Mouse (Mus musculus) urinary bladder, adult 2 months (tissue): ENCODE measurements around the gene Dda1. TPM values are rescaled to one million over a fixed set of nuclear protein-coding genes. Genes with fewer than 3 reads are reported as not detected.
"Not testable (repeated sequence)": the region's sequence is repeated elsewhere in the genome, so short reads cannot be mapped to it uniquely, and the experiment has no call there.

ENCODE experiments used
- DNase-seq: peaks from one replicate; pipeline ENCODE4 v3.0.0; 2022; ENCODE audit warnings: low spot score
- polyA plus RNA-seq: library from polyadenylated mRNA; depleted of rRNA; stranded (reverse); fragments of >200 nt; gene quantifications from 2 replicates; pipeline ENCODE4 v1.2.3, GENCODE M21; 2012

Dda1 gene
- polyA plus RNA-seq, 1 experiment, result 67.3 TPM

- no peak for DNase-seq
These were observed 26.8 kb downstream of the Dda1 start for GRCm38 (mm10) chr8:71495811-71496210.

- DNase-seq, result peak; percentile 63
These were observed 27.5 kb downstream of the Dda1 start for GRCm38 (mm10) chr8:71496481-71496880.

DNA sequence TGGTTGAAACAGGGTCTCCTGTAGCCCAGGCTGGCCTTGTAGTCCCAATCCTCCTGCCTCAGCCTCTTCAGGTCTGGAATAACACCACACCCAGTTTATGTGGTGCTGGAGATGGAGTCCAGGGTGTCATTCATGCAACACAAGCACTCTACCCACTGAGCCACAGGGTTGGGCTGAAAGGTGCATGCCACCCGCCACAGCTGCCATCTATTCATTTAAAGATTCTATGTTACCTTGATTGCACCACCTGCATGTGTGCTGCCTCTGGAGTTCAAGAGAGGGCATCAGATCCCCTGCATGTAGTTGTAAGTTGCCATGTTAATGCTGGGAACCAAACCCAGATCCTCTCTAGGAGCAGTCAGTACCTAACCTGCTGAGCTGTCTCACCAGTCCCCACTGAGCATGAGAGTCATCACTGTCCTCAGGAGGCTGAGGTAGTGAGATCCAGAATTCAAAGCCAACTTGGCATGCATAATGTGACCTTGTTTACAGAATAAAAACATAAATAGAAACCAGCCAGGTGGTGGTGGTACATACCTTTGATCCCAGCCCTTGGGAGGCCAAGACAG is 28.2 kb downstream of the Dda1 start:
- DNase-seq, result no peak

DNA sequence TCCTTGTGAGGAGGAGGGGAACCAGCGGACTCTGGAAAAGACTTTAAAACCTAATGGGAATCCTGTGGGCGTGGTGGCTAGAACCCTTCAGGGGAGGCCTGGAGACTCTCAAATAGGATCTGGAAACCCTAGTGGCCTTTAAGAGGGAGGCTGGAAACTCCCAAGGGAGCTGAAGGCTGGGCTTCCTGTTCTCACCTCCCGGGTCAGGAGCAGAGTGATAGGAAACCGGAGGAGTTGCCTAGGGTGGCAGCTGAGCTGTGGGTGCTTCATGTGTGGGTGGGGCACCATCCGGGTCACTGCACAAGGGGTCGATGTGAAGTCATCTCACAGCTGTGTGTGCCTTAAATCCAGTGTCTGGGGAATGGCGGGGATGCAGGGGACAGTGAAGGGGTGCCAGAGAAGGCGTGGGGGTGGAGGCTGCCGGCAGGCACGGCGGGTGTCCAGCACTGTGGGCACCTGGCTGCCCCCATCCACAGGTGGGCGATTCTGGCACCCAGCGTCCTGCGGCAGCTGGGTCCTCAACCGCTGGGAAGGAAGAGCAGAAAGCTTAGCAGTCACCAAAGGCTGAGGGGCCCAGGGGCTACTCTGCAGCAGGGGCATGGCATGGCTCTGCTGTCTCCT is 29.0 kb downstream of the Dda1 start:
- no peak for DNase-seq

GRCm38 (mm10) chr8:71498816-71499690 is 30.1 kb downstream of the Dda1 start:
- no peak for DNase-seq

- no peak for DNase-seq
These were observed 35.4 kb downstream of the Dda1 start for GRCm38 (mm10) chr8:71504349-71504748.

DNA sequence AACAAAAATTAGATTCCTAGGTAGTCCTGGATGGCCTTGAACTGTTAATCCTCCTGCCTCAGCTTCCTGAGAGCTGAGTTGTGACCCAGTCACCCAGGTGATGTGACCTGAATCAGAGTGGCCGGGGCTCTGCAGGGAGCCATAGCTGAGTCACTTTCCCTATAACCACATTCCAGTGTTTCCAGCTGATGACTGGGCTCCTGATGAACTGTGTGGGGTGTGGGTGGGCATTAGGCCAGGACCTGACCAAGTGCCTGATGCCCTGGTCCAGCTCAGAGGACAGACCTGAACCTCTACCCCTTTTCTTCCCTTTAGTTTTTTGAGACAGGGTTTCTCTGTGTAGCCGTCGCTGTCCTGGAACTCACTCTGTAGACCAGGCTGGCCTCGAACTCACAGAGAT is 36.3 kb downstream of the Dda1 start:
- DNase-seq, result no peak

GRCm38 (mm10) chr8:71505979-71506378 is 37.0 kb downstream of the Dda1 start:
- no peak for DNase-seq

DNA sequence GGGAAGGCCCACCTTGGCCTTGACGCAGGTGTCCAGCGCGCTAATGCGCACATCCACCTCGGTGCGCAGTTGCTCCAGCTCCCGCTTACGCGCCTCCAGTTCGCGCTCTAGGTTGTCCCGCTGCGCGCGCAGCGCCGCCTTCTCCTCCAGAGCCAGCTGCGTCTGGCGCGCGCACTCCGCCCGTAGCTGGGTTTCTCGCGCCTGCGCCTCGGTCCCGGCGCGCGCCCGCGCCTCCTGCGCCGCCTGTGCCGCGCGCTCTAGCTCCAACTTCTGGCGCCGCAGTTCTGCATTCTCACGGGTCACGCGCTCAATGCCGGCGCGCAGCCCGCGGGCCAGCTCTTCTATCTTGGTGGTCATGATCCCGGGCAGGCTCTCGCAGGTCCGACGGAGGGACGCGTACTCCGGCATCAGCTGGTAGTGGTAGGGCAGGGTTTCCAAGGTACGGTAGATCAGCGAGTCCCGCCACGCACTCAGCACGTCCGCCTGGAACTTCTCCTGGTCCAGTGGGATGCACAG is 38.6 kb downstream of the Dda1 start:
- peak; percentile 45 for DNase-seq

DNA sequence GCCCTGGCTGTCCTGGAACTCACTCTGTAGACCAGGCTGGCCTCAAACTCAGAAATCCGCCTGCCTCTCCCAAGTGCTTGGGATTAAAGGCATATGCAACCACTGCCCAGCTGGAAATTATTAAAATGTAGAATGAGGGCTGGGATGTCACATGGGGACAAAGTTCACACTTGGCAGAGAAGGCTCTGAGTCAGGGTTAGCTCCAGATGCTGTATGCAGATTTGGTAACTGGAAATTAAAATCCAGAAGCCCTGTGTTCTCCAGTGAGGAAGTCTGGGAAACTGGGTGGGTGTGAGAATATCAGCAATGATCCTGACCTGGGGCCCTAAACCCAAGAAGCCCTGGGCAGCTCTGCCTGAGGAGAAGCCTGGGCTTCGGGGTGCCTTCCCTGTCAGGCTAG is 40.3 kb downstream of the Dda1 start:
- no peak for DNase-seq

DNA sequence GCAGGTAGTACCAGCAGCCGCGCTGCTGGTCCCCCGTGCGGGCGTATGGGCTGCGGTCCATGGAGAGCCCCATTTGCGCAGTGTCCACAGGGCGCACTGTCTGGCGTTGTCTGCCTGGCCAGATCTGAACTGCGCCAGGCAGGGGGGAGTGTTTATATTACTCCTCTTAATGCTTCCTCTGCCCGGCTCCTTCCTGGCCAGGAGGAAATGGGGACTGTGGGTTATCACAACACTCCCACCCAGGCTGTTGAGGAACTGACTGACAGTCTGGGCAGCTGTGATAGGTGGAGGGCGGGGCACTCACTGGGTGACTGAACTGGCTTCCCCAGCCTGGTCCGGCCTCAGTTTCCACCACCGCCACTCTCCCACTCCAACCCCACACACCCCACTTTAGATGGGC is 42.6 kb downstream of the Dda1 start, which contains the start of gene Plvap:
Gene Plvap (minus strand): TSS at position 109 of the 400 bp plus-strand sequence.
- DNase-seq, result no peak

GRCm38 (mm10) chr8:71513018-71513754 is 44.2 kb downstream of the Dda1 start:
- DNase-seq, result no peak

DNA sequence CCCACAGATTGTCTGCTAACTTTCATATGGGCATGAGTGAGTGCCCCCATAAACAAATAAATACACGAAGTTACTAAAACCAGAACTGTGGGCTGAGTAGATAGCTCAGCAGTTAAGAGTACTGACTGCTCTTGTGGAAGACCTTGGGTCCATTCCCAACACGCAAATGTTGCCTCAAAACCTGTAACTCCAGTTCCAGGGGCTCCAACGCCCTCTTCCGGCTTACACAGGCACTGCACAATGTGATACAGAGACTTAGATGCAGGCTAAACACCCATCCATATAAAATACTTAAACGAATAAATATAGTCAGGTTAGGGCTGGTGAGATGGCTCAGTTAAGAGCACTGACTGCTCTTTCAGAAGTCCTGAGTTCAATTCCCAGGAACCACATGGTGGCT is 46.0 kb downstream of the Dda1 start:
- no peak for DNase-seq

GRCm38 (mm10) chr8:71516786-71517185 is 47.8 kb downstream of the Dda1 start:
- DNase-seq, result no peak

DNA sequence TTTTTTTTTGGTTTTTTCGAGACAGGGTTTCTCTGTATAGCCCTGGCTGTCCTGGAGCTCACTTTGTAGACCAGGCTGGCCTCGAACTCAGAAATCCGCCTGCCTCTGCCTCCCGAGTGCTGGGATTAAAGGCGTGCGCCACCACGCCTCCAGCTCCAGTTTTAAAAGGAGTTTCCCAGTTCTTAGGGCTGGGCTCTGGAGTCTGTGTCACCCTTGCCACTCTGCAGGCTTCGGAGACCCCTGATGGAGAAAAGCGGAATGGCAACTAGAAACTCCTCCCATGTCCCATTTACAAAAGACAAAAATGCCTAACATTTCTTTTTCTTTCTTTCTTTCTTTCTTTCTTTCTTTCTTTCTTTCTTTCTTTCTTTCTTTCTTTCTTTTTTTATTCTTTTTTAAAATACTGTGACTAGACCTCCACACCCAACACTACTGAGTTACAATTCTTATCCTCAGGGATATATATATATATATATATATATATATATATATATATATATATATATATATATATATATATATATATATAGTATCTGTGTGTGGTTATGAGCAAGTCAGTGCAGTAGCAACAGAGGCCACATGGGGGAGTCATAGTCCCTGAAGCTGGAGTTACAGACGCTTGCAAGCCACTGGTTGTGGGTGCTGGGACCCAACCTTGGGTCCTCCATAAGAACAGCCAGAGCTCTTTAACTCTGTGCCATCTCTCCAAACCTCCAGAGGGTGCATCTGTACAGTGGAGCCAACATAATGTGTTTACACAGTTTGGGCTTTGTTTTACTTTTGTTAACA is 50.2 kb downstream of the Dda1 start:
- not testable (repeated sequence) for DNase-seq

GRCm38 (mm10) chr8:71521634-71522033 is 52.6 kb downstream of the Dda1 start:
- DNase-seq, result peak; percentile 91

DNA sequence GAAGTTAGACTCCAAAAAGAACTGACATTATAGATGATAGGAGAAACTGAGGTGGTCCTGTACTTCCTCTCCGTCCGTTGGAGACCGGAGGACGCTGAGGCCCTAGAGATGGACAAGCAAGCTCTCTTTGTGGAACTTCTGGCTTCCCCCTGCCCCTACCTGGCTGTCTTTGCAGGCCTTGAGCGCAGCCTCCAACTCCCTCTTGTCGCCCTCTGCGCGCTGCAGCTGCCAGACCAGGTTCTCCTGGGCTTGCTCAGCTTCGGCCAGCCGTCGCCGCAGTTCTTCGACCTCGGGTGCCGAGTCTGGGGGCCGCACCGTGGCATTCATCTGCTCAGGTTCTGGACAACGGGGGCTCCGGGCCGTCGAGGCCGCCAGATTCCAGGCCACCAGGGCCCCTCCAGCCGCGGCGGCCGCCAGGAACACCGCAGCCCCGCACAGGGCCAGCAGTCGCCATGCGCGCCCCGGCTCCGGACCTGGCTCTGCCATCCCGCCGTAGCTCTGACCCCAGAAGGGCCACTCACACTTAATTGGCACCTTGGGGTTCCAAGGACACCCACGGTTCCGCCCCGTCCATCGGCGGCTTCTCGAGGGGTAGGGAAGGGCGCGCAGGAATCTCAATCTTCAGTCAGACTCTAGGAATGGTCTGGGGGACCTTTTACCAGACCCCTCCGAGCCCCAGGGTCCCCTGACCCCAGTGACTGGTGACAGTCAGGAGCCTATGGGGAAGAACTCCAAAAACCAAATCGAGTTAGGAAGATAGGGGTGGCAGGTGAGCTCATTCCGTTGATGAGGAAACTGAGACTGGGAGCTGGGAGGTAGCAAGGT is 56.4 kb downstream of the Dda1 start, which contains the start of gene Ccdc194:
Gene Ccdc194 (minus strand): TSS at position 486 of the 825 bp plus-strand sequence.
- DNase-seq, result no peak
